Mouse (Mus musculus): ENCODE results near the gene Mus81. TPM values are rescaled to one million over a fixed set of nuclear protein-coding genes. Genes with fewer than 3 reads are reported as not detected.

The Mus81 gene
- polyA plus RNA-seq, 1 experiment from 2014 or later = 46.6 TPM

DNA sequence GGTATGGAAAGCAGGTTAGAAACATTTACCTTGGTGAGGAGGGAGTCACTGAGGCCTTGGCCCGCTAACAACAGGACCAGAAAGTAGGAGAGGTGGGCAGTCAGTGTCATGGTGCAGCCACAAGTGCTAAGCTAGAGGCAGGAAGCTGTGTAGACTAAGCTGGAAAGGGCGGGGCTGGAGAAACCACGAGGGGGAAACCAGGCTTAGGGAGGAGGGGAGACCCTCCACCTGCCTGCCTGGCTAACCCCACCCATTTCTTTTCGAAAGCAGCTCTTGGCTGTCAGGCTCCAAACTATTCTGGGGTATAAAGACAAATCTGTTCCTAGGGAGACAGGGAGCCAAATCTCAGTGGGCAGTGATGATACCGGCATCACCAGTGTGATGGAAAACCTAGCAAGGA is 19.8 kb downstream of the Mus81 start, which contains the start of gene Ctsw:
Ctsw (minus strand) TSS at position 134 of the 400 bp plus-strand sequence.
- Histone ChIP-seq H3K9ac (replicated peaks; ENCODE audit: low read depth, low read length) (no peak within 1 kb of the TSS), H3K36me3 (ENCODE audit: control insufficient read depth, insufficient read depth, low read length) (peaks cover 33% of the 10 kb centered on the region)
- 39% methylated on average over 5 of the region's 5 CpGs for WGBS

DNA sequence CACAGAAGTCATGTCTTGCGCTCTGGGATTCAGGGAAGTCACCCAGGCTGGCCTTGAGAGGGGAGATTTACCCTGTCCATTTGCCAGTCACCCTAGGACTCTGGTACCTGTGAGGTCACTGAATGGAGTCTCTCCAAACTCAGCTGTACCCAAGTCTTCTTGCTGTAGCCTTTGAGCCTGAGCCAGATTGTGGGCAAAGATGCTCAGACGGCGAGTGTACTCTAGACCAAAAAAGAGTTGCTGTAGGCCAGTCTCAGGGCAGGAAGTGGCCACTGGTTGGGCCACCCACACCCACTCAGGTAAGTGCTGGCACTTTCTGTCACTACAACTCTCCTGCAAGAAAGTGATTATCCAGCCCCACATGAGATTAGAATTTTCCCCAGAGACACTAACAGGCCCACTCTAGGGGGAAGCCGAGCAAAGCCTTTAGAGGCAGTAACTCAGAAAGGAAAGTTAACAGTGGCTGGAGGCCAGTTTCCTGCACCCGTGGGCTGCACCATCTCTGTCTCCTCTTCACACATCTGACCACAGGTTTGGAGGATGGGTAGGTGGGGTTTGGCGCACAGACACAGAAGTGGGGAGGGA is 21.2 kb downstream of the Mus81 start:
- H3K4me3 ChIP-seq (ENCODE audit: low read depth, low read length) = no peak overlapping the region
- H3K9me3 ChIP-seq (ENCODE audit: control insufficient read depth, low read depth, low read length) = no peaks in the 10 kb centered on the region
- WGBS = 89% methylated on average over 6 of the region's 6 CpGs
- H3K4me2 ChIP-seq (replicated peaks; ENCODE audit: low read depth, low read length) = no peak overlapping the region
- H3K9ac ChIP-seq (replicated peaks; ENCODE audit: low read depth, low read length) = no peak overlapping the region
- H3K4me1 ChIP-seq (ENCODE audit: control insufficient read depth, insufficient read depth, low read length) = 0 out of 2 replicates have a peak, but pooled peaks cover 8% of the 10 kb centered on the region
- peaks cover 44% of the 10 kb centered on the region for H3K36me3 ChIP-seq (ENCODE audit: control insufficient read depth, insufficient read depth, low read length)
- no peak for ATAC-seq (ENCODE audit: insufficient number of reproducible peaks, insufficient read depth, low FRiP score, low read depth)
- no peaks in the 10 kb centered on the region for H3K27me3 ChIP-seq (ENCODE audit: control insufficient read depth, insufficient read depth, low read length)
- no peak overlapping the region for H3K27ac ChIP-seq (ENCODE audit: low read length)

More for the DNA sequence above, 19.8 kb downstream of the Mus81 start, which contains the start of gene Ctsw:
- no peak within 1 kb of the TSS for H3K4me3 ChIP-seq (ENCODE audit: low read depth, low read length)
- no peak within 1 kb of the TSS for H3K4me2 ChIP-seq (replicated peaks; ENCODE audit: low read depth, low read length)
- ATAC-seq (ENCODE audit: insufficient number of reproducible peaks, insufficient read depth, low FRiP score, low read depth) = no peak
- H3K4me1 ChIP-seq (ENCODE audit: control insufficient read depth, insufficient read depth, low read length) = 0 out of 2 replicates have a peak, but pooled peaks cover 8% of the 10 kb centered on the region
- H3K9me3 ChIP-seq (ENCODE audit: control insufficient read depth, low read depth, low read length) = no peaks in the 10 kb centered on the region
- no peak within 1 kb of the TSS for H3K27ac ChIP-seq (ENCODE audit: low read length)
- H3K27me3 ChIP-seq (ENCODE audit: control insufficient read depth, insufficient read depth, low read length) = no peaks in the 10 kb centered on the region

DNA sequence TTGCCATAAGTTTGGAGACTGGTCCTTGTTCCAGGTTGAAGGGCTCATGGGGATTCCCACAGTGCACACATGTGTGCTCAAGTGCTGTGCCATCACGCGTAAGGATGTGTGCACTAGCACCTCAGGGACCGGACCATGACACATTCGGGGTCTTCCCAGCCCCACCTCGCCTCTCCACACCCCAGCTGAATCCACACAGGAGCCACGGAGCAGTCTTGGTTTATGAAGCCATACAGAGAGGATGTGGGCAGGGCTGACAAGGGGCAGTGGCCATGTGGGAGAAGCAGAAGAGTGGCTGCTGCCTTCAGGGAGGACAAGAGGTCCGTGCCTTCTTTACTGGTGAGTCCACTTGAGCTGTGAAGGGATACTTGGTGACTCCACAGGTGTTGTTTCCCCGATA is 23.2 kb downstream of the Mus81 start:
- Histone ChIP-seq H3K4me3 (ENCODE audit: low read depth, low read length) (no peak overlapping the region), H3K4me2 (replicated peaks; ENCODE audit: low read depth, low read length) (no peak overlapping the region), H3K27me3 (ENCODE audit: control insufficient read depth, insufficient read depth, low read length) (no peaks in the 10 kb centered on the region), H3K9me3 (ENCODE audit: control insufficient read depth, low read depth, low read length) (no peaks in the 10 kb centered on the region), H3K27ac (ENCODE audit: low read length) (no peak overlapping the region), H3K9ac (replicated peaks; ENCODE audit: low read depth, low read length) (no peak overlapping the region), H3K36me3 (ENCODE audit: control insufficient read depth, insufficient read depth, low read length) (peaks cover 47% of the 10 kb centered on the region), H3K4me1 (ENCODE audit: control insufficient read depth, insufficient read depth, low read length) (peaks cover 13% of the 10 kb centered on the region; the same call in 1 of the 2 replicates)
- ATAC-seq (ENCODE audit: insufficient number of reproducible peaks, insufficient read depth, low FRiP score, low read depth) = no peak
- WGBS = 95% methylated on average over 8 of the region's 8 CpGs

DNA sequence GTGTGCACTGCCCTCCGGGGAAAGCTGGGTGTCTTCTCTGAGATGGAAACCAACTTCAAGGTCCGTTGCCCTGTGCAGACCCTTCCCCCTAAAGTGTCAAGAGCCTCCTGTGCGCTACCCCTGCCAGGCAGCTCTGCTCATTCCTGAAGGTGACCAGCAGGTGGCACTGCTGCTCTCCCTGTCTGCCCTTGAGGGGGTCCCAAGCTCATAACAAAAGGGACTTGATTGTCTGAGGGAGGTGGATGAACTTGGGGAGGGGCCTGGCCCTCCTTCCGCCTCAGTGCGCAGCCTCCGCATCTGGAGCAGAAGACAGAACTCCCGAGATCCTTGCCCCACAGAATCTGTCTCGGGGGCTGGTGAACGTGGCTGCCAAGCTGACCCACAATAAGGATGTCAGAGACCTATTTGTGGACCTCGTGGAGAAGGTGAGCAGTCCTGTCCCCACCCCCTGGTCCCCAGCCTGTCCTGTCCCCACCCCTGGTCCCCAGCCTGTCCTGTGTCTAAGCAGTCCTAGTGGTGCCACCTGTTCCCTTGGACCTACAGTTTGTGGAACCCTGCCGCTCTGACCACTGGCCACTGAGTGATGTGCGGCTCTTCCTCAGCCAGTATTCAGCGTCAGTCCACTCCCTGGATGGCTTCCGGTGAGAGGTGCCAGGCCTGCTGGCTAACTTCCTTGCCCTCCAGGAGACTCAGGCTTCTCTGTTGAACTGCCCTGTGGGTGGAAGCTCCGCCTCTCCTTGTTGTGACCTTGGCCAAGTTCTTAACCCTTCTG is 24.2 kb downstream of the Mus81 start:
- Histone ChIP-seq H3K9ac (replicated peaks; ENCODE audit: low read depth, low read length) (no peak overlapping the region), H3K27ac (ENCODE audit: low read length) (no peak overlapping the region), H3K36me3 (ENCODE audit: control insufficient read depth, insufficient read depth, low read length) (peaks cover 47% of the 10 kb centered on the region), H3K4me3 (ENCODE audit: low read depth, low read length) (no peak overlapping the region; the same call in 1 of the 2 replicates), H3K27me3 (ENCODE audit: control insufficient read depth, insufficient read depth, low read length) (no peaks in the 10 kb centered on the region), H3K4me2 (replicated peaks; ENCODE audit: low read depth, low read length) (peak overlapping the region; percentile 24), H3K9me3 (ENCODE audit: control insufficient read depth, low read depth, low read length) (no peaks in the 10 kb centered on the region), H3K4me1 (ENCODE audit: control insufficient read depth, insufficient read depth, low read length) (peaks cover 13% of the 10 kb centered on the region; the same call in 1 of the 2 replicates)
- ATAC-seq (ENCODE audit: insufficient number of reproducible peaks, insufficient read depth, low FRiP score, low read depth) = peak; percentile 35; the same call in 1 of the 2 replicates
- WGBS = 40% methylated on average over 15 of the region's 15 CpGs

DNA sequence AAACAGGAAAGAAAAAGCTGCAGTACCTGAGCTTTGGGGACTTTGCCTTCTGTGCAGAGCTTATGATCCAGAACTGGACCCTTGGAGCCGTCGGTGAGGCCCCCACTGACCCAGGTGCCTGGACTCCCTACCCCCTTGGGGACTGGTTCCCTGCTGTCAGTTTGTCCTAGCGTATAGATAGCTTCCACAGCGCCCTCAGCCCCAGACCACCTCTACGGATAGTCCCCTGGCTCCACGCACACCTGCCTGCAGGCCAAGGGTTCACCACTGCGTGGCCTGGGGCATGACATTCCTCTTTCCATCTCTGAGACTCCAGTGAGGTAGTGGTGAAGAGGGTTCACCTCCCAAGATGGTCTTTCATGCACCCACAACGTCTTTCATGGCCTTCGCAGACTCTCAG is 25.0 kb downstream of the Mus81 start:
- no peak overlapping the region for H3K27ac ChIP-seq (ENCODE audit: low read length)
- H3K4me3 ChIP-seq (ENCODE audit: low read depth, low read length) = no peak overlapping the region
- H3K27me3 ChIP-seq (ENCODE audit: control insufficient read depth, insufficient read depth, low read length) = no peaks in the 10 kb centered on the region
- no peak overlapping the region for H3K9ac ChIP-seq (replicated peaks; ENCODE audit: low read depth, low read length)
- H3K4me1 ChIP-seq (ENCODE audit: control insufficient read depth, insufficient read depth, low read length) = peaks cover 12% of the 10 kb centered on the region; the same call in 1 of the 2 replicates
- H3K9me3 ChIP-seq (ENCODE audit: control insufficient read depth, low read depth, low read length) = no peaks in the 10 kb centered on the region
- ATAC-seq (ENCODE audit: insufficient number of reproducible peaks, insufficient read depth, low FRiP score, low read depth) = no peak
- peaks cover 47% of the 10 kb centered on the region for H3K36me3 ChIP-seq (ENCODE audit: control insufficient read depth, insufficient read depth, low read length)
- WGBS = 87% methylated on average over 9 of the region's 9 CpGs
- no peak overlapping the region for H3K4me2 ChIP-seq (replicated peaks; ENCODE audit: low read depth, low read length)

DNA sequence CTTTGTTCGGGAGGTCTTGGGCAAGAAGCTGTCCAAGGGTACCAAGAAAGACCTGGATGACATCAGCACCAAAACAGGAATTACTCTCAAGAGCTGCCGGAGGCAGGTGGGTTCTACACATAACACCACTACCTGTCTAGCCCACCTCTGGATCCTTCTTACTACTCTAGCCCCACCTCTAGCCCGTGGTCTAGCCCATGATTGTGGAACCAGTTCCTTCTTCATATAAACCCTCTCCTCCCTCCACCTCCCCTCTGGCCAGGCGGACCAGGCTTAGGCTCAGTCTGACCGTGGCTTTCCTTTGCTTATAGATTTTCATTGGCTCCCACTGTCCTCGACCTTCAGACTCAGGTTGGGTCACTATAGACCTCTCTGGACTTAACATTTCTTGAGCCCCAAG is 26.8 kb downstream of the Mus81 start:
- Histone ChIP-seq H3K9ac (replicated peaks; ENCODE audit: low read depth, low read length) (peak overlapping the region; percentile 61; the same call in 1 of the 2 replicates), H3K9me3 (ENCODE audit: control insufficient read depth, low read depth, low read length) (no peaks in the 10 kb centered on the region), H3K4me1 (ENCODE audit: control insufficient read depth, insufficient read depth, low read length) (peaks cover 18% of the 10 kb centered on the region), H3K27me3 (ENCODE audit: control insufficient read depth, insufficient read depth, low read length) (no peaks in the 10 kb centered on the region), H3K4me3 (ENCODE audit: low read depth, low read length) (peak overlapping the region; percentile 86), H3K36me3 (ENCODE audit: control insufficient read depth, insufficient read depth, low read length) (peaks cover 40% of the 10 kb centered on the region), H3K4me2 (replicated peaks; ENCODE audit: low read depth, low read length) (peak overlapping the region; percentile 90), H3K27ac (ENCODE audit: low read length) (no peak overlapping the region)
- WGBS = 86% methylated on average over 6 of the region's 6 CpGs
- no peak for ATAC-seq (ENCODE audit: insufficient number of reproducible peaks, insufficient read depth, low FRiP score, low read depth)

DNA sequence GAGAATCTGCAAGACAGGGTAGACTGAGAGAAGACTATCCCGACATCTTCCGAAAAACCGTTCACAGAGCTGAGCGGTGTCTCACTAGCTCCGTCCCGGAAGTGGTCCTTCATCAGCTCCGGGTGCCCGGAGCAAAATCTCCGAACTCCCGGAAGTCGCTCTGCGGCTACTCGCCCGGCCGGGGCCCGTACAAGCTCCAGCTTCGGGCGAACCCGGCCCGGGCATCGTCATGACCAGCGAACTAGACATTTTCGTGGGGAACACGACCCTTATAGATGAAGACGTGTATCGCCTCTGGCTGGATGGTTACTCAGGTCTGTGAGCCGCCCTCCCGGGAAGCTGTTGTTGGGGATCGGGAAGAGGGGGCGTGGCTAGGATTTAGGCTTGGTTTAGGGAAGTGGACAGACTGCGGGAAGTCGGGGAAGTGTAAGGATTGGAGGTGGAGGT is 27.7 kb downstream of the Mus81 start, which contains the start of gene Fibp:
Fibp (plus strand) TSS at position 151 of the 447 bp plus-strand sequence.
- under 1% methylated on average over 32 of the region's 32 CpGs for WGBS
- Histone ChIP-seq H3K4me2 (replicated peaks; ENCODE audit: low read depth, low read length) (peak within 1 kb of the TSS; percentile 90), H3K4me1 (ENCODE audit: control insufficient read depth, insufficient read depth, low read length) (peaks cover 27% of the 10 kb centered on the region), H3K9ac (replicated peaks; ENCODE audit: low read depth, low read length) (peak within 1 kb of the TSS; percentile 61), H3K27ac (ENCODE audit: low read length) (peak within 1 kb of the TSS; percentile 62), H3K4me3 (ENCODE audit: low read depth, low read length) (peak within 1 kb of the TSS; percentile 86), H3K27me3 (ENCODE audit: control insufficient read depth, insufficient read depth, low read length) (no peaks in the 10 kb centered on the region), H3K9me3 (ENCODE audit: control insufficient read depth, low read depth, low read length) (no peaks in the 10 kb centered on the region), H3K36me3 (ENCODE audit: control insufficient read depth, insufficient read depth, low read length) (peaks cover 31% of the 10 kb centered on the region)
- peak; percentile 54 for ATAC-seq (ENCODE audit: insufficient number of reproducible peaks, insufficient read depth, low FRiP score, low read depth)

DNA sequence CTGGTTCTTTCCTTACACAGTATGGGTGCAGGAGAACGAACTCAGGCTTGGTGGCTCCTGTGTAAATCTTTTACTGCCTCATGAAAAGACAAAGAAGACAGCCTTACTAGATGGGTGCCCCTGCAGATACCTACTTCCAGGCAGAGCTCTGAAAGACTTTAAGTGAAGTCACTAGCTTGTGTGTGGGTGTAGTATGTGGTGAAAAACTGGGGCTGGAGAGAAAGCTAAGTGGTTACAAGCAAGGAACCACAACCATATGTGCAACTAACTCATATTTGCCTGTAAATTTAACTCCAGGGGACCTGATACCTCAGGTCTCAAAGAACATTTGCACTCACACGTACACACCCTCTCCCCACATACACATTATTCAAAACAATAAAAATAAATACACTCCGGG is 28.3 kb downstream of the Mus81 start:
- no peaks in the 10 kb centered on the region for H3K27me3 ChIP-seq (ENCODE audit: control insufficient read depth, insufficient read depth, low read length)
- H3K4me3 ChIP-seq (ENCODE audit: low read depth, low read length) = peak overlapping the region; percentile 86
- H3K27ac ChIP-seq (ENCODE audit: low read length) = no peak overlapping the region
- H3K4me2 ChIP-seq (replicated peaks; ENCODE audit: low read depth, low read length) = peak overlapping the region; percentile 90
- H3K9me3 ChIP-seq (ENCODE audit: control insufficient read depth, low read depth, low read length) = no peaks in the 10 kb centered on the region
- WGBS = 29% methylated on average over 3 of the region's 3 CpGs
- H3K4me1 ChIP-seq (ENCODE audit: control insufficient read depth, insufficient read depth, low read length) = peaks cover 33% of the 10 kb centered on the region
- ATAC-seq (ENCODE audit: insufficient number of reproducible peaks, insufficient read depth, low FRiP score, low read depth) = no peak
- peak overlapping the region; percentile 61 for H3K9ac ChIP-seq (replicated peaks; ENCODE audit: low read depth, low read length)
- peaks cover 25% of the 10 kb centered on the region for H3K36me3 ChIP-seq (ENCODE audit: control insufficient read depth, insufficient read depth, low read length)

All from stomach, embryonic 14.5 days (tissue).